Mouse (Mus musculus): Measurements from ENCODE around the gene Bpifb2.
"Not testable (repeated sequence)": the region's sequence is repeated elsewhere in the genome, so short reads cannot be mapped to it uniquely, and the experiment has no call there.

The Bpifb2 gene

DNA sequence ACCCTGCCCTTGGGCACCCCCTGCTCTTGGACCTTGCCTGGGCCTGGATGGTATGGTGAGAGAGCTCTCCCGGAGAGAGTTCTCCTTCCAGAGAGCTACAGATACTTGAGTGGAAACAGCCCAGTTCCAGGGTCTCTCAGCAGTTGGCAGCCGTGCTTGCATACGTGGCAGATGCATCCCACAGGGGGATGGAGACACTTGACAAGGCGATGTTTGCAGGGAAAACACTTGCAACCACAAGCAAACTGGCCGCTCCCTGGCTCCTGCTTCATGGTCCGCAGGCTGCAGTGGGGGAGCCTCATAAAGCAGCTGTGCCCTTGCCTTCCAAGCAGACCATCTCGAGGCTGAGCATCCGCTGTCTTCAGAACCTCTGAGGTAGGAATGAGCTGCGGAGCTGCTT is at the start of gene Bpifb2:
Gene Bpifb2, plus strand, starts transcription at position 301 of the 400 bp plus-strand sequence.
- no peak for DNase-seq

DNA sequence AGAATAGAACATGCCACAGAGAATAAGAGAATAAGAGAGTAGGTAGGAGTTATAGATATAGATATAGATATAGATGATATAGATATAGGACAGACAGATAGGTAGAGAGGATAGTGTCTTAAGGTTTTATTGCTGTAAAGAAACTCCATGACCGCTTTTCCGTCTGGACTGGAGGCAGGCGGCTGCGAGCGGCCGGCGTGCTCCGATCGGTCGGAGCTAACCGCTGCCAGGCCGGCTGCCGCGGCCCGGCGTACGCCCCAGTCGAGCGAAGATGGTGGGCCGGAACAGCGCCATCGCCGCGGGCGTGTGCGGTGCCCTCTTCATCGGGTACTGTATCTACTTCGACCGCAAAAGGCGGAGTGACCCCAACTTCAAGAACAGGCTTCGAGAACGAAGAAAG is 48.9 kb upstream of the Bpifb2 start:
- DNase-seq, result not testable (repeated sequence)

- DNase-seq, result no peak
These were observed 47.5 kb upstream of the Bpifb2 start for GRCm38 (mm10) chr2:153827171-153827830.

GRCm38 (mm10) chr2:153828704-153829103 is 46.1 kb upstream of the Bpifb2 start:
- DNase-seq, result no peak

- no peak for DNase-seq
These were observed 41.6 kb upstream of the Bpifb2 start for GRCm38 (mm10) chr2:153833291-153833690.

DNA sequence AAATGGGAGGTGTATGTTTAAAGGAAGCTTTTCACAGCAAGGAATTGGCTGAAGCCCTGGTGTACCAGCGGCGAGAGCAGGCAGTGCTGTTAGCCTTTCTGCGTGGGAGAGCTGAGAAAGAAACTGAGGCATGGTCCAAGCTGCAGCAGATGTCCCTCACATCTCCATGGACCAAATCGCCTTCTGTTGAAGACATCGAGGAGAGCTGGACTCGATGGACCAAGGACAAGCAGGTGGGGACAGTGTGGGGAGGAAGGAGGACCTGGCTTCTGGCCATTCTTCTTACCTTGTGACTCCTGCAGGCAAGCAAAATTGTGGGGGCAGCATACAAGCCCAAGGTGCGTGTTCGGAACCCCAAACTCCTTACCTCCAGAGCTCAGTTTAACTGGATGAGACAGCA is 32.0 kb upstream of the Bpifb2 start:
- no peak for DNase-seq

- DNase-seq, result no peak
These were observed 26.5 kb upstream of the Bpifb2 start for GRCm38 (mm10) chr2:153848389-153848788.

- peak; percentile 58 for DNase-seq
These were observed 24.4 kb upstream of the Bpifb2 start for GRCm38 (mm10) chr2:153850351-153851029.

DNA sequence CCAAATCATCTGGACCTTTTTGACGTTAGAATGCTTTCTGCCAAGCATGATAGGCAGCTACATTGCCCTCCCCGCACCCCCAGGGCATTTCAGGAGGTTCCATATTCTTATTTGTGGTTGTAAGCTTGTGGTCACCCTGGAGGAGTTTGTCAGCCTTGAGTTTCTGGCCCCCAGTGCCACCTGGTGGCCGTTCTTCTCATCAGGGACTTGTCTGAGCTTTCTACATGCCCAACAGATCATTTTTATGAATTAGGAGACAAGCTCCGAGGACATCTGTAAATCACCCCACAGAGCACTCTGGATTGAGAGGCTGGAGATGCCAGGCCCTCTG is 23.9 kb upstream of the Bpifb2 start:
- DNase-seq, result peak; percentile 77

DNA sequence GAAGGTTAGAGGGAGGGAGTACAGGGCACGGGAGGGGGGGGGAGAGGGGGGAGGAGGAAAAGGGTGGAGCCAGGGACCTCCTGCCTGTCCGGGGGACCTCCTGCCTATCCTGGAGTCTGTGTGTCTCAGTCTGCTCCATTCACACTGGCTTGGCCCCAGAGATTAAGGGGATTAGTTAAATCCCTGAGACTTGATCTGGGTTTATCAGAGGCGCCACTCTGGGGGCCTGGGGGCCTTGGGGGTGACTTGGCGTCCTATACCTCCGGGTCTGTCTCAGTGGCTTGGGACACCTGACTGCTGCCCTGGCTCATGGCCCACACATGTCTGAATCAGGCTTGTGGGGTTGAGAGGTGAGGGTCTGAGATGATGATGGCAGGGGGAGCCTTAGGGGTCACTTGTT is 21.3 kb upstream of the Bpifb2 start:
- DNase-seq, result peak; percentile 90

GRCm38 (mm10) chr2:153859581-153859980 is 15.3 kb upstream of the Bpifb2 start:
- no peak for DNase-seq

GRCm38 (mm10) chr2:153860315-153860714 is 14.5 kb upstream of the Bpifb2 start:
- DNase-seq, result no peak

DNA sequence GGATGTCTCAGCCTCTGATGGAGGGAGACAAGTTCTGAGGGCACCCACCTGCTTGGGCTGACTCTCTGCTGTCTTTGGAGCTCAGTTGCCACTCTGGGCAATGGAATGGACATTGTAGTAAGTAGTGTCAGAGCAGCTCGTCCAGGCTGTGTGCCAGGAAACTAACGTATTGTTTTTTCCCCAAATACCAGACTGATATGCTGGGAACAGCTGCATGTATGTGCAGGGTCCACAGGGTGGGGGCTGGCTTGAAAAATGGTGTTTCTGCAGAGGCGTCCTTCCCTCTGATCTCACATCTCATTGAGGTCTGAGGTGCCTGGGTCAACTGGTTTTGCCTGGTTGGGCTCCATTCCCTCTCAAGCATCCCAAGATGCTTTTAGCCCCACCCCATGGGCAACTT is 14.1 kb upstream of the Bpifb2 start:
- DNase-seq, result no peak

GRCm38 (mm10) chr2:153861960-153862359 is 12.9 kb upstream of the Bpifb2 start:
- no peak for DNase-seq

GRCm38 (mm10) chr2:153870984-153871383 is 3.9 kb upstream of the Bpifb2 start, which contains the start of gene Sun5:
Gene Sun5 (minus strand): TSS chr2:153871084.
- DNase-seq, result no peak

DNA sequence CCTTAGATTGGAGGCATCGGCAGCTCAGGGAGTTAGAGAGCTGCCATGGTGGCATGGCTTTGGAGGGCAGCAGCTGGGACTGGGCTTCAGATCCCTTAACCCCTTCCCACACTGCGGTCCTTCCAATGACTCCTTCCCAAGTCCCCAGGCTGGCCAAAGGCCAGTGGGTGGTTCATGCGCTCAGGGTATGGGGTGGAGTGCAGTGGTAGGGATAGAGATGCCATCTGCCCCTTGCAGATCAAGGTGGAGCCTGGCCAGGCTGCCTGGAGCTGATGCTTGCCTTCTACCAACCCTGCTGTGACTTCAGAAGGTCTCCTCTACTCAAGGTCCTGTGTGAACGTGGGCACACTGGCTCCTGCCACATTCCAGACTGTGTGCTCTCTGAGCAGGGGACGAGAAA is 24.3 kb downstream of the Bpifb2 start:
- no peak for DNase-seq

DNA sequence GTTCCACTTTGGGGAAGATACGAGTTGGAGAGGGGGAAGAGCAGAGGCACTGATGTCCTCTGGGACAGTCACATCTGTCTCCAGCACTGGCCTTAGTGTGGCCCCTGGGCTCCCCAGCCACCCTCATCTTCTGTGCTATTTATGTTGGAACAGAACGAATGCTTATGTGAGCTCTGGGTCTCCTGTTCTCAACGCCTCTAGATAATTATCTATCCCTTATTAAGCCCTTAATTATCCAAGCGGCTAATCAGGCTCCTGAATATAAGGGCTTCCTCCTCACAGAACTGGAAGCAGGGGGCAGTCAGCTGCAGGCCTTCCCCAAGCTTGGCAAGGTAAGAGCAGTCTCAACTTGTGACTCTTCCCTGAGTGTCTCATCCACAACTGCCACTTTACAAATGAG is 25.2 kb downstream of the Bpifb2 start, which contains the start of gene Bpifb6:
Gene Bpifb6, plus strand, starts transcription at position 301 of the 400 bp plus-strand sequence.
- peak; percentile 15 for DNase-seq

DNA sequence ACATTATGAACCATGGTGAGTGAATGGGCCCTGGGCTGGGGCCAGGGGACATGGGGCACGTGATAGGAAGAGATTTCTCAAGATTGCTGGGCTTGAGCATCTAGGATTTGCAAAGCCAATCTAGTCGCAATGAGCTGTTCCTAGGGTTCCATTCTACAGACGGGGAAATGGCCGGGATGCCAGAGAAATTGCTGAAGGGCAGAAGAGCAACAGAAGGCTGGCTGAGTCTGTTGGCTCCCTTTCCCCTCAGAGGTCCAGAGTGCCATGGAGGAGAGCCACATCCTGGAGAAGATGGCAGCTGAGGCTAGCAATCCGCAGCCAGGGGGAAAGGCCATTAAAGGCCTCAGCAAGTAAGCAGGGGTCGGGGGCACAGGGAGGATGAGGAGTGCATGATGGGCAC is 27.9 kb downstream of the Bpifb2 start:
- no peak for DNase-seq

DNA sequence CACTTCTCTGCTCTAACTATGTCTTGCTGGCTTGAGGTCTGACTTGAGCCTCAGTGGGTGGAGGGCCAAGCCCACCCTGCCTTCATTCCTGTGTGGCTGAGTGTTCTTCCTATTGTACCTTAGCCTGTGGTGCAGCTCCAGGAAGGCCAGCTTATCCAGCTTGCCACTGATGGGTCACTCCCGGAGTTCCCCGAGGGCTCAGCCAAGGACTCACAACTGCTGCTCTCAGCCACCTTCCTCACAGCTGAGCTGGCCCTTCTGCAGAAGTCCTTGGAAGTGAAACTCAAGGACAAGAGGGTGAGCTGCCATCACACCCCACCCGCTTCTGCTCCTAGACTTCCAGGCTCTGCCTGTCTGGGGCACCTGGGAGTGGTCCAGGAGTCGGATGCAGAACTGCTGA is 31.8 kb downstream of the Bpifb2 start:
- no peak for DNase-seq

DNA sequence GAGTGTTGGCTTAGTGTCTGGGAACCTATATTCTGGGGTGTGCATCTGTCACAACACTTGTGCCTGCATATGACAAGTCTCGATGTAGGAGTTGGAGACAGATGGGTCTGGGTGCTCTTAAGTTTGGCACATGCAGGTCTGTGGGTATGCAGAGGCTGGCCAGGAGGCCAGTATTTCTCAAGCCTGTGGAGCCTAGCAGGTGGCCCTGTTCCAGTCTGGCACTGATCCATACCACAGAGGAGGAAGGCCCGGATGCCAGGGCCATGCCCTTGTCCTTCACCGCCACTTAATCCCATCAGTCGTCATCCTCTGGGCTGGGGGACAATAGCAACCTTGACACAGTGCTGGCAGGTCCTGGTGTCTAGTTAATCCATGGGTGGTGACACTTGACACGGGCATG is 39.3 kb downstream of the Bpifb2 start:
- DNase-seq, result peak; percentile 19

- no peak for DNase-seq
These were observed 43.1 kb downstream of the Bpifb2 start, which contains the start of gene Bpifb3 for GRCm38 (mm10) chr2:153917930-153918329. Gene Bpifb3 (plus strand): TSS chr2:153918230.

GRCm38 (mm10) chr2:153921246-153921645 is 46.4 kb downstream of the Bpifb2 start:
- no peak for DNase-seq

DNA sequence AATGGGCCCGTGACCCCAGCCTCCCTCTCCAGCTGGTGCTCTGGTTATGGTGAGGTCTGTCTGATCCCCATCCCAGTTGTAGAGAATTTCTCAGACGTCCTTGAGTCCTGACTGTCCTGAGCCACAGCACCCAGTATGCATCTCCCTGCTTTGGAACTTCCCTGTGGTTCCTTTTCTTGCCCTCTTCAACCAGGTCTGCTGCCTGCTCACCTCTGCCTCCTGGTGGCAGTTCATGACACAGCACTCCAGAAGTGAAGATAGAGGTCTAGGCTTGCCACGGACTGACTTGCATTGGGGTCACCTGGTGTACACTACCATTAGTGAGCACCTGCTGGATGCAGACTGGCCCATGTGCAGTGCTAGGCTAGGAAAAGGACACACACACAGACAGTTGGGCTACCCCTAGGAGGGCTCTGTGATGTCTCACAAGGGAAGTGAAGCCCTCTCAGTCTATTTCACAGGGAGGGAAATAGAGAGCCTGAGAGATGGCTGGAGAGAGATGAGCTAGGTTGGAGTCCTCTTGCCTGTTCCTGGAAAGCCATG is 55.1 kb downstream of the Bpifb2 start:
- DNase-seq, result peak; percentile 74

DNA sequence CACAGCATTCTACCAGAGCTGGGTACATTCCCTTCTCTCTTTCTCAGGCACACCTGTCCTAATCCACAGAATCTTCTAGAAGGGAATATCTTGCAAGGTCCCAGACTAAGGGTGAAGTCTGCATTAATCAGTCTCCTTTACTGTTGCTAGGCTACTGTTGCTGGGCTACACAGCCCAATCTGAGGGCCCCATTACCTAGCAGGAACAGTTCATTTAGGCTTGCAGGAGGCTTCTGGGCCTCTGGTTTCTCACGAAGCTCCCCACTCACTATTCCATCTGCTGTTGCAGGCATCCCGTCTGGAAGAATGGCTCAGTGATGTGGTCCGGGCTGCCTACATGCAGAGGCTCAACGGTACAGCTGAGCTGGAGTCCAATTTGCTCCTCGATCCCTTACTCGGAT is 56.3 kb downstream of the Bpifb2 start:
- DNase-seq, result peak; percentile 30
